Mouse (Mus musculus): ENCODE measurements around the gene Pex12. TPM values are rescaled to one million over a fixed set of nuclear protein-coding genes. Genes with fewer than 3 reads are reported as not detected.
"Not testable (repeated sequence)": the region's sequence is repeated elsewhere in the genome, so short reads cannot be mapped to it uniquely, and the experiment has no call there.

The Pex12 gene
- polyA plus RNA-seq, 1 experiment from 2014 or later, result 12.7 TPM

DNA sequence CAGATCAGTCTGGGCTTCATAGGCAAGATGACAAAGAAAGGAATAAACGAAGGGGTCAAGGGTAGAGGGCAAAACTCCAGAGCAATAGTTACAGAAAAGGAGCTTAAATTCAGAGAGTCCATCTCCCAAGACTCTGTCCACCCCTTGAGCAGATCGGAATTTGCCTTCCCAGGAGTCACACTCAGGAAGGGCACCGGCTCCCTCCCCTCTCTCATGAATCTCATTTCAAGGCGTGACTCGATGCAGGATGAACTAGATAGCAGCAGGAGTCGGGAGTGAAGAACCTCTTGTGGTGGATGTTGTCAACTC is 31.6 kb downstream of the Pex12 start:
- ATAC-seq (no peak), DNase-seq (ENCODE audit: low read depth, low spot score) (no peak)
- POLR2A ChIA-PET, result no interaction called here
- H3K27me3 ChIP-seq, result peaks cover 5% of the 10 kb centered on the region
- in situ Hi-C loops (cut with MboI; ENCODE audit: low pct_unique_long_range_greater_than_20kb), result no loop called here
- CTCF ChIA-PET, result no interaction called here
- TF ChIP-seq CTCF (IDR thresholded peaks at IDR 0.05), result no peak

- DNase-seq (ENCODE audit: low read depth, low spot score) (no peak), ATAC-seq (no peak)
- POLR2A ChIA-PET, result no interaction called here
- H3K27me3 ChIP-seq, result peaks cover 36% of the 10 kb centered on the region
- CTCF ChIA-PET, result interaction anchor here (1.0 to 1.1 kb wide), 2 partner anchors 22 to 25 kb away, joined by 3 read pairs; no protein-coding TSS in a partner anchor
- peak; percentile 57 for TF ChIP-seq CTCF (IDR thresholded peaks at IDR 0.05)
- in situ Hi-C loops (cut with MboI; ENCODE audit: low pct_unique_long_range_greater_than_20kb), result loop anchor here (10.0 kb wide), 1 partner anchor 348 kb away; the partner anchor contains the start of gene Unc45b
Observed at GRCm38 (mm10) chr11:83263146-83263545, 39.2 kb downstream of the Pex12 start.

DNA sequence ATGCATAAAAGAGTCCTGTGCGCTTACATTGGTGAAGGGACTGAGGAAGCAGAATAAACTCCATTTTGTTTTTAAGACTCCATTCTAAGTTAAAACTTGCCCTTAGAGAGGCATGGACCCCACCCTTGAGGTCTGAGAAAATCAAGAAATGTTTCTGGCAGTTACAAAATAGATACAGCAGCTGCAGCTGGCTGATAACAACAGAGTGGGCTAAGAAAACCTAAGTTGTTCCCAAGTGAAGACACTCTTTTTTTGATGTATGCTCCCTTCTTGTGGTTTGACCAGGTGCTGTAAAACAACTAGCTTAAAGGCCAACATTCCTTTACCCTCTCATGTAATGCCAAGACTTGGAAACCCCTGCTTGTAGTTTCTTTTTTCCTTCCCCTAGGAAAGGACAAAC is 39.7 kb downstream of the Pex12 start:
- no peak for DNase-seq (ENCODE audit: low read depth, low spot score)
- ATAC-seq, result no peak
- CTCF ChIA-PET, result interaction anchor here (1.0 kb wide), 1 partner anchor 23 kb away, joined by 3 read pairs; no protein-coding TSS in a partner anchor
- no peak for TF ChIP-seq CTCF (IDR thresholded peaks at IDR 0.05)
- peaks cover 36% of the 10 kb centered on the region for H3K27me3 ChIP-seq
- POLR2A ChIA-PET, result interaction anchor here (0.7 kb wide), 1 partner anchor 1002 kb away, joined by 3 read pairs; no protein-coding TSS in a partner anchor
- in situ Hi-C loops (cut with MboI; ENCODE audit: low pct_unique_long_range_greater_than_20kb), result loop anchor here (10.0 kb wide), 1 partner anchor 348 kb away; the partner anchor contains the start of gene Unc45b

DNA sequence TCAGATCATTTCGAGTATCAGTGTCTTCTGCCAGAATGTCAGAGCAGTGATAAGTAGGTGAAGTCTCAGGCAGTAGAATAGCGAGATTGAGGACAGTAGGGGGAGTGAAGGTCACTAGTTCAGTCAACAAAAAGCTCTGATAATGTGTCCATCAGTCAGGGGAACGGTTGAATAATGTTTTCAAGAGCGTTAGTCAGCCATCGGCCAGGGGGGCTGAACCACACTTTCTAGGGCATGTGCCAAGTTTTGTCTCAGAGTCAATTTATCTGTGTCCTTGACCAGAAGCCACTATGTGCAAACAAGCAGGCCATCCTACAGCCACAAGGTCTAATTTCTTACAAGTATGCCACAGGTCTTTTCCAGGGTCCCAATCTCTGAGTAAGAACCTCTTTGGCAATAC is 45.2 kb downstream of the Pex12 start:
- POLR2A ChIA-PET, result interaction anchor here (0.6 kb wide), 1 partner anchor 1048 kb away, joined by 3 read pairs; no protein-coding TSS in a partner anchor
- peaks cover 11% of the 10 kb centered on the region for H3K27me3 ChIP-seq
- ATAC-seq; CTCF ChIA-PET; DNase-seq (ENCODE audit: low read depth, low spot score); in situ Hi-C loops (cut with MboI; ENCODE audit: low pct_unique_long_range_greater_than_20kb): not testable (repeated sequence)

Other genes with a start within 250 kb of the Pex12 start
- gene Slfn2, start 237.5 kb downstream of the Pex12 start, polyA plus RNA-seq (2021), result 0.10 TPM
- not detected for gene Slfn1, start 185.7 kb downstream of the Pex12 start, polyA plus RNA-seq (2021)
- gene Slfn4, start 127.4 kb downstream of the Pex12 start, polyA plus RNA-seq (2021), result 0.01 TPM
- gene Slfn3, start 111.3 kb downstream of the Pex12 start, polyA plus RNA-seq (2021), result not detected
- not detected for gene Slfn14, start 15.9 kb downstream of the Pex12 start, polyA plus RNA-seq (2021)
- gene Ap2b1, start 3.6 kb downstream of the Pex12 start, polyA plus RNA-seq (2021), result 112 TPM
- gene Rasl10b, start 106.6 kb upstream of the Pex12 start, polyA plus RNA-seq (2021), result 27.5 TPM
- gene Gas2l2, start 126.9 kb upstream of the Pex12 start, polyA plus RNA-seq (2021), result not detected
- 1.5 TPM for gene 1700020L24Rik, start 135.1 kb upstream of the Pex12 start, polyA plus RNA-seq (2021)
- 1.5 TPM for gene Mmp28, start 160.5 kb upstream of the Pex12 start, polyA plus RNA-seq (2021)
- gene Taf15, start 170.5 kb upstream of the Pex12 start, polyA plus RNA-seq (2021), result 150 TPM
- gene Heatr9, start 219.6 kb upstream of the Pex12 start, polyA plus RNA-seq (2021), result not detected
- 0.65 TPM for gene Ccl5, start 227.9 kb upstream of the Pex12 start, polyA plus RNA-seq (2021)

Data from Patski (cell line).